Mouse (Mus musculus) common myeloid progenitor, adult 5-6 weeks (primary cell): Measurements from ENCODE around the gene Mcts1. TPM values are rescaled to one million over a fixed set of nuclear protein-coding genes. Genes with fewer than 3 reads are reported as not detected.

Experiments
- ATAC-seq: replicated peaks from 2 replicates; pipeline ENCODE4 v1.8.0; 2016; ENCODE audit warnings: low read depth, mild to moderate bottlenecking, moderate TSS enrichment, inconsistent platforms; ENCODE audit not compliant: poor library complexity, severe bottlenecking
- total RNA-seq: library from RNA; stranded (forward); fragments of 200-1000, 187-1606 nt; gene quantifications from 2 replicates; pipeline ENCODE4 v1.2.3, GENCODE M21; 2017

Gene Mcts1
- total RNA-seq, 1 experiment from 2014 or later: 50.3 TPM

- ATAC-seq: no peak
Measured at GRCm38 (mm10) chrX:38653181-38653580, 52.8 kb downstream of the Mcts1 start.

- ATAC-seq: no peak
Measured at GRCm38 (mm10) chrX:38654681-38655080, 54.3 kb downstream of the Mcts1 start.

- ATAC-seq: no peak
Measured at GRCm38 (mm10) chrX:38656206-38656883, 56.0 kb downstream of the Mcts1 start.

Other genes starting within 250 kb of the Mcts1 start
- gene Lamp2, start 144.1 kb upstream of the Mcts1 start, total RNA-seq: 102 and 106 TPM in 2 replicates
- gene Cul4b, start 24.4 kb upstream of the Mcts1 start, total RNA-seq: 65.5 and 70.0 TPM in 2 replicates
- gene C1galt1c1, start 34.5 kb downstream of the Mcts1 start, total RNA-seq: 26.7 and 38.4 TPM in 2 replicates
- 1.1 and 3.2 TPM in 2 replicates for gene 6030498E09Rik, start 172.1 kb downstream of the Mcts1 start, total RNA-seq